Mouse (Mus musculus): ENCODE measurements at regions not wholly inside any gene's neighbourhood (a gene's known extent, or its start where the extent isn't known, plus 50 kb on each side); places are given as distances from the start of the nearest gene placed in this dataset.

- no peak for TF ChIP-seq EP300 (IDR thresholded peaks at IDR 0.05; ENCODE audit: low read depth)
- no peak for TF ChIP-seq CTCF (IDR thresholded peaks at IDR 0.05; ENCODE audit: low read depth)
These were observed 151.9 kb upstream of the Gpr101 start for GRCm38 (mm10) chrX:57655483-57655882.
